Mouse (Mus musculus) forebrain, embryonic 12.5 days (tissue): ENCODE measurements around the gene Pcnx2. TPM values are rescaled to one million over a fixed set of nuclear protein-coding genes. Genes with fewer than 3 reads are reported as not detected.

Source experiments
- ATAC-seq: fragments of 200-750 bp; cut with Nextera tagmentation; 2 replicates; pipeline ENCODE4 v1.8.0; 2017; ENCODE audit warnings: moderate TSS enrichment; ENCODE audit not compliant: low FRiP score
- H3K27ac ChIP-seq: fragments of 300-500 bp; sonication (generic); 2 replicates; pipeline ENCODE4 v1.5.1; 2016; ENCODE audit warnings: mild to moderate bottlenecking
- H3K27me3 ChIP-seq: fragments of 300-500 bp; sonication (generic); 2 replicates; pipeline ENCODE4 v1.6.1; 2016; ENCODE audit warnings: mild to moderate bottlenecking
- H3K36me3 ChIP-seq: fragments of 300-500 bp; sonication (generic); replicated peaks from 2 replicates; pipeline ENCODE4 v1.6.1; 2016; ENCODE audit warnings: mild to moderate bottlenecking
- H3K4me1 ChIP-seq: fragments of 300-500 bp; sonication (generic); 2 replicates; pipeline ENCODE4 v1.6.1; 2016
- H3K4me2 ChIP-seq: fragments of 300-500 bp; sonication (generic); 2 replicates; pipeline ENCODE4 v1.6.1; 2016; ENCODE audit warnings: mild to moderate bottlenecking, moderate library complexity
- H3K4me3 ChIP-seq: fragments of 300-500 bp; sonication (generic); replicated peaks from 2 replicates; pipeline ENCODE4 v1.5.1; 2016; ENCODE audit warnings: mild to moderate bottlenecking
- H3K9ac ChIP-seq: fragments of 300-500 bp; sonication (generic); 2 replicates; pipeline ENCODE4 v1.6.1; 2016; ENCODE audit warnings: mild to moderate bottlenecking
- H3K9me3 ChIP-seq: fragments of 300-500 bp; sonication (generic); 2 replicates; pipeline ENCODE4 v1.6.1; 2016
- WGBS: fragments of 180-500 bp; shearing (Covaris S2); methylation state at CpG from one replicate; pipeline ENCODE4 v1.1.7; 2016; 5-methylcytosine and 5-hydroxymethylcytosine counted together
- polyA plus RNA-seq: library from polyadenylated mRNA; unstranded; fragments of >200 nt; fragmentation: Nextera tagmentation; extraction: Ambion mirVana; gene quantifications from 2 replicates; pipeline ENCODE4 v1.2.1, GENCODE M21; 2016

Pcnx2 gene
- polyA plus RNA-seq, 1 experiment from 2014 or later, result 1.3 TPM

DNA sequence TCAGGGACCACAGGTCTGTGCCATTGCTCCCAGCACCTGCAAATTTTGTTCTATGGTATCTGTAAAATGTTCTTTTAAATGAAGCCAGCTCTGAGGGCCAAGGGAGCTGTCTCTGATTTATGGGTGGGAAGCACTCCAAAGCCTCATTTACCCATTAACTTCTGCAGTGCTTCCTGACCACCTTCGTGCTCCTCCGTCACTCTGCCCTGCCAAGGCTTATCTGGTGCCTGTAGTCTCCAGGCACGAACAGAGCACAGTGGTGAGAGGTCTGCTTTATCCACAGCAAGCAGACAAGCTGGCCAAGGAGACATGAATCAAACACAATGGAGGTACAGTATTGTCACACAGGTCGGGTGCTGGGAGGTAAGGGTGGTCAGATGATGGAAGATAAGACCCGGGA lies 44.8 kb downstream of the Pcnx2 start:
- Histone ChIP-seq H3K4me2 (no peak overlapping the region), H3K4me3 (no peak overlapping the region), H3K9ac (no peak overlapping the region), H3K27me3 (no peaks in the 10 kb centered on the region), H3K36me3 (no peaks in the 10 kb centered on the region), H3K9me3 (no peaks in the 10 kb centered on the region), H3K27ac (no peak overlapping the region), H3K4me1 (peaks cover 16% of the 10 kb centered on the region)
- ATAC-seq, result no peak
- 84% methylated on average over 5 of the region's 5 CpGs for WGBS

- H3K27me3 ChIP-seq, result no peaks in the 10 kb centered on the region
- H3K4me3 ChIP-seq, result no peak overlapping the region
- H3K4me1 ChIP-seq, result peaks cover 12% of the 10 kb centered on the region
- no peak overlapping the region for H3K4me2 ChIP-seq
- WGBS, result 76% methylated on average over 4 of the region's 4 CpGs
- H3K9ac ChIP-seq, result no peak overlapping the region
- no peak for ATAC-seq
- H3K27ac ChIP-seq, result no peak overlapping the region
- H3K9me3 ChIP-seq, result no peaks in the 10 kb centered on the region
- no peaks in the 10 kb centered on the region for H3K36me3 ChIP-seq
Measured at GRCm38 (mm10) chr8:125849181-125849580, 48.9 kb downstream of the Pcnx2 start.

DNA sequence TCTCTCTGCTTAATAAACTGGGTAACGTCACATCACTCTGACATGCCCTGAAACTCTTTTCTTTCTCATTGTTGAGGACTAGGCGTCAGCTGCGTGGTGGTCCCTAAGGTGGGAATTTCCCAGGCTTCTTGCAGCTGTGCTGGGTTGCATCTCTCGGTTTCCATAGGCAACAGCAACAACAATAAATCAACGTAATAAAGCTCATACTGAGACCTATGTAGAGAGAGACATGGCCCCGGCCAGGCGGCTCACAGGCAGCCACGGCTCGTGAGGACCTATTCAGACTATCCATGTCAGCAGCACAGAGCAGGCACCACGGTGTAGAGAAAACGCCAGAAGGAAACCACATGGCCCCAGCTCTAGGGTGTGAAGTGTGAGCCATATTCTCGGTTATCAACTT lies 50.3 kb downstream of the Pcnx2 start:
- H3K27me3 ChIP-seq, result no peaks in the 10 kb centered on the region
- H3K9ac ChIP-seq, result no peak overlapping the region
- H3K4me2 ChIP-seq, result no peak overlapping the region
- H3K4me3 ChIP-seq, result no peak overlapping the region
- 0 out of 2 replicates have a peak overlapping the region, but pooled peaks have one; percentile 25 for H3K27ac ChIP-seq
- no peaks in the 10 kb centered on the region for H3K9me3 ChIP-seq
- 55% methylated on average over 12 of the region's 12 CpGs for WGBS
- peak; percentile 39; the same call in 1 of the 2 replicates for ATAC-seq
- H3K36me3 ChIP-seq, result no peaks in the 10 kb centered on the region
- H3K4me1 ChIP-seq, result peaks cover 23% of the 10 kb centered on the region

- Histone ChIP-seq H3K27ac (no peak overlapping the region), H3K36me3 (no peaks in the 10 kb centered on the region), H3K9ac (no peak overlapping the region), H3K4me3 (no peak overlapping the region), H3K27me3 (no peaks in the 10 kb centered on the region), H3K4me2 (no peak overlapping the region), H3K4me1 (peaks cover 23% of the 10 kb centered on the region), H3K9me3 (no peaks in the 10 kb centered on the region)
- no peak for ATAC-seq
- 97% methylated on average over 16 of the region's 16 CpGs for WGBS
Measured at GRCm38 (mm10) chr8:125845281-125845680, 52.8 kb downstream of the Pcnx2 start.

GRCm38 (mm10) chr8:125843122-125843836 lies 54.8 kb downstream of the Pcnx2 start:
- 20% methylated on average over 14 of the region's 15 CpGs for WGBS
- Histone ChIP-seq H3K9ac (no peak overlapping the region), H3K4me2 (no peak overlapping the region), H3K27ac (0 out of 2 replicates have a peak overlapping the region, but pooled peaks have one; percentile 36), H3K9me3 (no peaks in the 10 kb centered on the region), H3K36me3 (no peaks in the 10 kb centered on the region), H3K4me1 (peaks cover 23% of the 10 kb centered on the region), H3K27me3 (no peaks in the 10 kb centered on the region), H3K4me3 (no peak overlapping the region)
- no peak for ATAC-seq

- Histone ChIP-seq H3K9me3 (no peaks in the 10 kb centered on the region), H3K27ac (no peak overlapping the region), H3K4me2 (no peak overlapping the region), H3K27me3 (no peaks in the 10 kb centered on the region), H3K4me1 (peaks cover 14% of the 10 kb centered on the region), H3K36me3 (no peaks in the 10 kb centered on the region; the same call in 1 of the 2 replicates), H3K4me3 (no peak overlapping the region), H3K9ac (no peak overlapping the region)
- no peak for ATAC-seq
- WGBS, result 73% methylated on average over 7 of the region's 7 CpGs
Measured at GRCm38 (mm10) chr8:125842158-125842557, 56.0 kb downstream of the Pcnx2 start.

GRCm38 (mm10) chr8:125824688-125825087 lies 73.4 kb downstream of the Pcnx2 start:
- Histone ChIP-seq H3K27ac (no peak overlapping the region), H3K9me3 (no peaks in the 10 kb centered on the region), H3K4me2 (no peak overlapping the region), H3K4me3 (no peak overlapping the region), H3K27me3 (no peaks in the 10 kb centered on the region), H3K36me3 (no peaks in the 10 kb centered on the region), H3K9ac (no peak overlapping the region), H3K4me1 (no peaks in the 10 kb centered on the region)
- WGBS, result 33% methylated on average over 2 of the region's 2 CpGs
- ATAC-seq, result no peak

DNA sequence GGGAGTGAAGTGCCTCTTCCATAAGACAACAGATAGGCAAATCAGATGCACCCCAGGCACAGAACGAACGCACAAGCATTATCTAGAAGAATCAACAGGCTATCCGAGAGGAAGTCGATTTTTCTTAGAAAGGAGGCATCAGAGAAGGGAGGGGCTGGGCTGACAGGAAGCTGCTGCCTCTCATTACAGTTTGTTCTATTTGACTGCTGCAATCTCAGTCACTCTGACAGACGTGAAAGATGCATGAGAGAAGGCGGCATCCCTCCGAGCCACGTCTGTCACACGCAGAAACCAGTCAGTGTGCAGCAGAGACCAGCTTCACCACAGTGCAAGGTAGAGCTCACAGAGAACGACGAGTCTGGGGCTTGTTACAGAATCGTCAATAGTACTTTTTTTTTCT lies 74.4 kb downstream of the Pcnx2 start:
- Histone ChIP-seq H3K27ac (no peak overlapping the region), H3K9ac (no peak overlapping the region), H3K27me3 (no peaks in the 10 kb centered on the region), H3K9me3 (no peaks in the 10 kb centered on the region), H3K36me3 (no peaks in the 10 kb centered on the region), H3K4me1 (no peaks in the 10 kb centered on the region), H3K4me2 (no peak overlapping the region), H3K4me3 (no peak overlapping the region)
- no peak for ATAC-seq
- 70% methylated on average over 12 of the region's 12 CpGs for WGBS

DNA sequence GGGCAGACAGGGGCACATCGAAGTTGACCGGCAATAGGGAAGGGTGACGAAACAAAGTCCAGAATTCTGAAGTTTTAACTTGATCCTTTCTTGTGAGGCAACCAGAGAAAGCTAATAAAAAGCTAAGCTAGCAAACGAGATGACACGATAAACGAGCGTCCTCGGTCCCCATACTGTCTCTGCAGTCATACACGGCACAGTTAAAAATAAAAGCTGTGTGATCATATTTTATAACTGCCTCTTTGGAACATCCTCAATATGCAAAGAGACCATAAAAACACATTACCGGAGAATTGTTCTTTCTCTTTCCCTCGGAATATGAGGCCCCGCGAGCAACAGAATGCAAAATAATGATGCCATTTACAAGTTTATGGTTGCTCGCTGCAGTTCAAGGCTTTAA lies 76.1 kb downstream of the Pcnx2 start:
- no peak for ATAC-seq
- 83% methylated on average over 14 of the region's 14 CpGs for WGBS

DNA sequence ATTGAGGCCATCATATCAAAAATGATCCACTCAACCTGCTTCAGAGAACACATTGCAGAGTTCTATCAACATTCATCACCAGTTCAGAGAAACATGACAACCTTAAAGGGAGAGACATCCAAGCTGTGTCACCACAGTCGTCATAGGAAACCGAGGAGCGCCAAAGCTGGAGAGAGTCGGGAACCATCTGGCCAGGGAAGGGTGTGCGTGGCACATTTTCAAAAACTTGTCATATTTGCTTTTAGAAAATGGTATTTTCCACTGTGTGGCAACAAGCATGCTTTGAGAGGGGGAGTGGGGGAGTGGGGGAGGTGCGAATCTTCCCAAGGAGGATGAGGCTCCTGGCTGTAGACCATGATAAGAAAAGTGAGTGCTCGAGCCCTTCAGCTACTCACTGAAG lies 78.3 kb downstream of the Pcnx2 start:
- Histone ChIP-seq H3K4me3 (no peak overlapping the region), H3K36me3 (peaks cover 6% of the 10 kb centered on the region), H3K27ac (no peak overlapping the region), H3K4me1 (0 out of 2 replicates have a peak, but pooled peaks cover 6% of the 10 kb centered on the region), H3K9me3 (0 out of 2 replicates have a peak, but pooled peaks cover 5% of the 10 kb centered on the region), H3K4me2 (no peak overlapping the region), H3K27me3 (no peaks in the 10 kb centered on the region), H3K9ac (no peak overlapping the region)
- no peak for ATAC-seq
- WGBS, result 81% methylated on average over 7 of the region's 7 CpGs

More for the DNA sequence above, 76.1 kb downstream of the Pcnx2 start:
- H3K4me2 ChIP-seq, result no peak overlapping the region
- no peaks in the 10 kb centered on the region for H3K36me3 ChIP-seq
- H3K9ac ChIP-seq, result no peak overlapping the region
- H3K4me3 ChIP-seq, result no peak overlapping the region
- H3K27ac ChIP-seq, result no peak overlapping the region
- no peaks in the 10 kb centered on the region for H3K27me3 ChIP-seq
- no peaks in the 10 kb centered on the region for H3K9me3 ChIP-seq
- no peaks in the 10 kb centered on the region for H3K4me1 ChIP-seq

DNA sequence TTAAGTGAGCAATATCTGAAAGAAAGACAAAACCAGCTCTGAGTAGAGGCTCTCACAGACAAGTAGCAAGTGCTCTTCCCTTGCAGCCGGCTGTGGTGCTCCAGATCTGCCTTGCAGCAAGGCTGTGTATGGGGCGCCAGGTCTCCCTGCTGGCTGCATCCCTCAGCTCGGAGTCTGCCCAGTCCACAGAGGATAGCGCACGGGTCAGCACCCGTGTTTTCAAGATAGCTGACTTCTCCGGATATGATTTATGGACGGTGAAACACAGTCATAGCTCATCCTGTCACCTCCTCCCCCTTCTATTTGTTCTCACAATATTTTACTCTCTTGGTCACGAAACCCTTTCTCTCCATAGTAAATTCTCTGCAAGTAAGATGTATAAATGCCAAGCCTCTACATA lies 79.3 kb downstream of the Pcnx2 start:
- Histone ChIP-seq H3K27ac (no peak overlapping the region), H3K4me1 (0 out of 2 replicates have a peak, but pooled peaks cover 6% of the 10 kb centered on the region), H3K4me3 (no peak overlapping the region), H3K4me2 (no peak overlapping the region), H3K9me3 (peaks cover 7% of the 10 kb centered on the region; the same call in 1 of the 2 replicates), H3K36me3 (peaks cover 13% of the 10 kb centered on the region), H3K9ac (no peak overlapping the region), H3K27me3 (no peaks in the 10 kb centered on the region)
- no peak for ATAC-seq
- WGBS, result 84% methylated on average over 9 of the region's 9 CpGs

DNA sequence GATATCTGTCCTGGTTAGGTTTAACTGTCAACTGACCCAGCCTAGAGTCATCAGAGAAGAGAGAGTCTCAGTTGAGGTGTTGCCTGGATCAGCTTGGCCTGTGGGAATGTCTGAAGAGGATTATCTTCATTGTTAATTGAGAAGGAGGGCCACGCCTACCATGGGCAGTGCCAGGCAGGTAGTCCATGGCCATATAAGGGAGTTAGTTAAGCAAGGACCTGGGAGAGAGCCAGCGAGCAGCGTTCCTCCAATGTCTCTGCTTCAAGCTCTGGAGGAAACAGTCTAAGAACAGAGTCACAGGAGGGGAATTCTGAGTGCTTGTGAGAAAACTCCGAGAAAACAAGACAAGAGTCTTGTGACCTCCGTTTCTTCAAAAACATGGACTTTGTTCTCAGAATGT lies 81.4 kb downstream of the Pcnx2 start:
- H3K4me2 ChIP-seq, result no peak overlapping the region
- no peak for ATAC-seq
- WGBS, result 74% methylated on average over 5 of the region's 5 CpGs

DNA sequence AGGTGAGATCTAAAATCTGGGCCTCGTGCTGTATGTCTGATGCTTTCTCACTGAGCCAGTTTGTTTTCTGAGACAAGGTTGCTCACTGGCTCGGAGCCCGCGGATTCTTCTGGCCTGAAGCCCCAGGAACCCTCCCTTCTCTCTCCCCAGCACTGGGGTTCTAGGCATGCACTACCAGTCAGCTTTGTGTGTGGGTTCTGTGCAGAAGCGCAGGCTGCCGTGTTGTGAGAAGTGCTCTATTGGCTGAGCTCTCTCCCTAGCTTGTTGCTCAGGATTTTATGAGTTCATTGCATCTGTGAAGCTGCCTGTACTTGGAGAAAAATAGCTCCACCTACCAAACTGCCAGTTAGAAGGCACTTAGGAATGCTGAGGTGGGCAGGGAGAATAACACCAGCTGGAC lies 89.3 kb downstream of the Pcnx2 start:
- Histone ChIP-seq H3K36me3 (no peaks in the 10 kb centered on the region), H3K4me1 (no peaks in the 10 kb centered on the region), H3K9me3 (no peaks in the 10 kb centered on the region), H3K4me3 (no peak overlapping the region), H3K4me2 (no peak overlapping the region), H3K9ac (no peak overlapping the region), H3K27ac (no peak overlapping the region), H3K27me3 (no peaks in the 10 kb centered on the region)
- ATAC-seq, result no peak
- 91% methylated on average over 6 of the region's 6 CpGs for WGBS

More for the DNA sequence above, 81.4 kb downstream of the Pcnx2 start:
- Histone ChIP-seq H3K9me3 (peaks cover 7% of the 10 kb centered on the region; the same call in 1 of the 2 replicates), H3K4me3 (no peak overlapping the region), H3K36me3 (peaks cover 13% of the 10 kb centered on the region), H3K27me3 (no peaks in the 10 kb centered on the region), H3K27ac (no peak overlapping the region), H3K4me1 (0 out of 2 replicates have a peak, but pooled peaks cover 6% of the 10 kb centered on the region), H3K9ac (no peak overlapping the region)
